19 mouse cellular contexts compared by ENCODE assay signal in the genomic region with DNA sequence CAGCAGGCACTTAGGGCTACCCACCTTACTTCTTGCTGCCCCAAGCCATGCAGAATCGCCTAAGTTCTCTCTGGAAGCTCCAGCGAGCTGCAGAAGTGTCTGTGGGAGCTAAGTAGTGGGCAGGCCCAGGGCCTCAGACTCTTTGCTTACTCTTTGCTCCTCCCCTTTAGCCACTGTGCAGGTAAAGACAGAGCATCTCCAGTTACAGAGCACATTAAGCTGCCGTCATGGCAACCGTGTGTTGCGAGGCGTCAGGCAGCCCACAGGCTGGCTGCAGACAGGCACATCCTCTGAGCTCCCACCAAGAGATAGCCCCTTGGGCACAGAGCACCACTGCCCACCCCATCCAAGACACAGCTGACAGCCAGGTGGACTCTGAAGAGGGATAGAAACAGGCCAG.
DNase-seq lines count a peak whose midpoint lies in the region; ATAC-seq and TF ChIP-seq lines count a peak whose summit lies in the region.
"Had no signal": no experiment of that assay in that cellular context is flagged by ENCODE, and none has a peak within 500 bp of the region (broad histone marks: within the 10 kb centered on the region; RNA-seq: fewer than 3 reads in every experiment).

No protein-coding gene starts in this region.

- H3K4me1 ChIP-seq in midbrain, embryonic 10.5 days: peaks cover 18% of the 10 kb centered on the region
- peaks cover 7% of the 10 kb centered on the region for H3K4me1 ChIP-seq in midbrain, embryonic 14.5 days (ENCODE audit: control insufficient read depth, insufficient read depth, low read length)
- H3K4me1 ChIP-seq in embryonic facial prominence, embryonic 14.5 days (ENCODE audit: control insufficient read depth, insufficient read depth, low read length): no peaks in the 10 kb centered on the region
- no peaks in the 10 kb centered on the region for H3K4me1 ChIP-seq in midbrain, postnatal 0 days (ENCODE audit: insufficient read depth, low read length)
- H3K4me1 ChIP-seq: heart, embryonic 13.5 days had no signal

- no peak overlapping the region for H3K4me2 ChIP-seq in midbrain, embryonic 14.5 days (ENCODE audit: low read length)
- no peak overlapping the region for H3K4me2 ChIP-seq in embryonic facial prominence, embryonic 14.5 days (ENCODE audit: low read depth, low read length)
- H3K4me2 ChIP-seq in midbrain, postnatal 0 days (ENCODE audit: low read depth, low read length, poor library complexity, severe bottlenecking): no peak overlapping the region
- H3K4me2 ChIP-seq: heart, embryonic 13.5 days had no signal

- peak; percentile 70 for DNase-seq in embryo, embryonic 10 days (ENCODE audit: low spot score)
- DNase-seq in embryo, embryonic 10.5 days (ENCODE audit: low spot score): no peak
- DNase-seq in midbrain, embryonic 10.5 days (ENCODE audit: low spot score): no peak
- no peak for DNase-seq in midbrain, embryonic 14.5 days
- peak; percentile 54 for DNase-seq in embryonic facial prominence, embryonic 14.5 days (ENCODE audit: low spot score)
- DNase-seq in midbrain, postnatal 0 days (ENCODE audit: low spot score): no peak
- no peak for DNase-seq in thymus, postnatal 25 days
- DNase-seq in right cerebral cortex, postnatal 36 days (ENCODE audit: low spot score in 2 of 2): no peak
- DNase-seq: adrenal gland, postnatal 14 days; cerebellum, adult 18-20 months; heart, postnatal 36 days; kidney, postnatal 14 days; layer of hippocampus, adult 9-11 months; liver; liver, postnatal 0 days had no signal

- H3K27me3 ChIP-seq in midbrain, embryonic 10.5 days (ENCODE audit: low read depth, poor library complexity, severe bottlenecking): peaks cover 32% of the 10 kb centered on the region
- peaks cover 8% of the 10 kb centered on the region; the same call in 1 of the 2 replicates for H3K27me3 ChIP-seq in midbrain, embryonic 14.5 days (ENCODE audit: control insufficient read depth, insufficient read depth, low read length)
- H3K27me3 ChIP-seq in embryonic facial prominence, embryonic 14.5 days (replicated peaks; ENCODE audit: control insufficient read depth, insufficient read depth, low read length): no peaks in the 10 kb centered on the region; the same call in 1 of the 2 replicates
- no peaks in the 10 kb centered on the region for H3K27me3 ChIP-seq in midbrain, postnatal 0 days (ENCODE audit: insufficient read depth, low read length)

- H3K9me3 ChIP-seq in midbrain, embryonic 10.5 days (replicated peaks): no peaks in the 10 kb centered on the region
- H3K9me3 ChIP-seq in midbrain, embryonic 14.5 days (ENCODE audit: control insufficient read depth, low read length): no peaks in the 10 kb centered on the region
- no peaks in the 10 kb centered on the region for H3K9me3 ChIP-seq in embryonic facial prominence, embryonic 14.5 days (ENCODE audit: control insufficient read depth, low read length)
- no peaks in the 10 kb centered on the region for H3K9me3 ChIP-seq in midbrain, postnatal 0 days (ENCODE audit: low read length)
- H3K9me3 ChIP-seq: heart, embryonic 13.5 days had no signal

- ATAC-seq in midbrain, embryonic 14.5 days (ENCODE audit: low FRiP score, low TSS enrichment): no peak
- ATAC-seq in embryonic facial prominence, embryonic 14.5 days (ENCODE audit: low read depth): peak; percentile 93
- peak; percentile 65 for ATAC-seq in midbrain, postnatal 0 days (ENCODE audit: low FRiP score)
- ATAC-seq: CD4-positive, CD25-positive, alpha-beta regulatory T cell, adult 4 months; forebrain, embryonic 16.5 days; intestine, postnatal 0 days; liver, postnatal 0 days had no signal

- peak overlapping the region; percentile 23; the same call in 1 of the 2 replicates for H3K27ac ChIP-seq in midbrain, embryonic 10.5 days (replicated peaks)
- H3K27ac ChIP-seq in midbrain, embryonic 14.5 days (replicated peaks; ENCODE audit: low read depth, low read length): no peak overlapping the region
- H3K27ac ChIP-seq in embryonic facial prominence, embryonic 14.5 days (replicated peaks; ENCODE audit: low read depth, low read length): no peak overlapping the region
- H3K27ac ChIP-seq in midbrain, postnatal 0 days (ENCODE audit: low read depth, low read length): no peak overlapping the region
- H3K27ac ChIP-seq: heart, embryonic 13.5 days had no signal

- H3K9ac ChIP-seq in midbrain, embryonic 14.5 days (replicated peaks; ENCODE audit: low read length): no peak overlapping the region
- no peak overlapping the region for H3K9ac ChIP-seq in embryonic facial prominence, embryonic 14.5 days (ENCODE audit: low read depth, low read length)
- H3K9ac ChIP-seq in midbrain, postnatal 0 days (replicated peaks; ENCODE audit: low read length, poor library complexity, severe bottlenecking): no peak overlapping the region
- H3K9ac ChIP-seq: heart, embryonic 13.5 days; liver, postnatal 0 days had no signal

- H3K4me3 ChIP-seq in midbrain, embryonic 10.5 days: no peak overlapping the region
- H3K4me3 ChIP-seq in midbrain, embryonic 14.5 days (replicated peaks; ENCODE audit: low read depth, low read length): no peak overlapping the region
- H3K4me3 ChIP-seq in embryonic facial prominence, embryonic 14.5 days (ENCODE audit: low read depth, low read length): no peak overlapping the region
- H3K4me3 ChIP-seq in midbrain, postnatal 0 days (ENCODE audit: low read depth, low read length): no peak overlapping the region
- H3K4me3 ChIP-seq: heart, embryonic 13.5 days had no signal

- no peak for TF ChIP-seq CTCF in midbrain, postnatal 0 days (IDR thresholded peaks at IDR 0.05)

- H3K36me3 ChIP-seq in midbrain, embryonic 10.5 days: no peaks in the 10 kb centered on the region
- no peaks in the 10 kb centered on the region for H3K36me3 ChIP-seq in midbrain, embryonic 14.5 days (ENCODE audit: control insufficient read depth, insufficient read depth, low read length)
- H3K36me3 ChIP-seq in embryonic facial prominence, embryonic 14.5 days (ENCODE audit: control insufficient read depth, insufficient read depth, low read length): no peaks in the 10 kb centered on the region
- no peaks in the 10 kb centered on the region for H3K36me3 ChIP-seq in midbrain, postnatal 0 days (ENCODE audit: insufficient read depth, low read length)
- H3K36me3 ChIP-seq: heart, embryonic 13.5 days had no signal

- 34% methylated on average over 6 of the region's 6 CpGs for WGBS in midbrain, embryonic 10.5 days
- 21% methylated on average over 6 of the region's 6 CpGs for WGBS in midbrain, embryonic 14.5 days
- 26% methylated on average over 6 of the region's 6 CpGs for WGBS in embryonic facial prominence, embryonic 14.5 days
- WGBS in midbrain, postnatal 0 days: 22% methylated on average over 6 of the region's 6 CpGs

Comparison
In these comparisons a context has a peak if more than half of its experiments do, and no peak if none do; other contexts are left out.
1. DNase-seq: peak in embryo, embryonic 10 days (single experiment) and embryonic facial prominence, embryonic 14.5 days (single experiment); none in embryo, embryonic 10.5 days (single experiment), midbrain, embryonic 10.5 days (single experiment), midbrain, embryonic 14.5 days (single experiment), midbrain, postnatal 0 days (single experiment), thymus, postnatal 25 days (single experiment) and right cerebral cortex, postnatal 36 days (0 of 2).